Mouse (Mus musculus): ENCODE measurements at regions not wholly inside any gene's neighbourhood (a gene's known extent, or its start where the extent isn't known, plus 50 kb on each side); places are given as distances from the start of the nearest gene placed in this dataset.

DNA sequence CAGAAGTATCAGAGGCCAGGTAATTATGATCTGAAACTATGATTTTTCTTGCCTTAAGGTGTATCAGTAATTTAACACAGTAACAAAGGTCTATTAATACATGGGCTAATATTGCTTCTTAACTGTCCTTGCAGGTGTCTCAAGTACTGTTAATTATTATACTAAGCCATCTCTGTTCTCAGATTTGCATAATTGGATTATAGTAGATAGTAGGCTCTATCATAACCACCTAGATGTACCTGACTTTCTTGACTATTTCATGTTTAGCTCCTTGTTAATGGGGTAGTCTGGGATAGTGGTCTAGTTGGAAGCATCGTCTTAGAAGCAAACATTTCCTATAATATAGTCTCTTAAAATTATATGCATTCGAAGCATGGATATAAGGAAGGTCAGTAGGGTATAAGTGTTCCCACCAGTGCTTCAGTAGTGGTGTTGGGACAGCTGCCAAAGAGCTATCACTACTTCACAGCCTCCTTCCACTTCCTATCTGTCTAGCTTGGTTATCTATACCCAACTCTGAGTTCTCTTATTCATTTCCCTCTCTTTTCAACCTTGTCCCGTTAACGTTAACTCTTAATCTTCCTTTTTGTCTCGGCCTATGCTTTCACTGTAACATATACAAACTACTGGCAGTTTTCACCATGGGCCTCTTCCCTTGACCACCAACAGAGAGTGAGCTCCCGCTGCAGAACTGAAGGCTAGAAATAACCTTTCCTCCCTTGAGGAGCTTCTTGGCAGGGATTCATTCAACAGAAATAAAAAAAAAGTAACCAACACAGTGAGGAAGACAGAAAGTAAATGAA is 630.9 kb upstream of the Lcorl start:
- H3K36me3 ChIP-seq (ENCODE audit: control insufficient read depth, insufficient read depth, low read length): no peaks in the 10 kb centered on the region
- TF ChIP-seq CTCF (IDR thresholded peaks at IDR 0.05; ENCODE audit: extremely low read depth, insufficient read depth, insufficient read length, insufficient replicate concordance): no peak
- no peak for TF ChIP-seq POLR2A (IDR thresholded peaks at IDR 0.05; ENCODE audit: low read depth, low read length)
- no peak overlapping the region for H3K4me3 ChIP-seq (ENCODE audit: extremely low read depth, insufficient read depth, insufficient read length)
- H3K27me3 ChIP-seq (ENCODE audit: control insufficient read depth, insufficient read depth, low read length): no peaks in the 10 kb centered on the region
- no peak overlapping the region for H3K27ac ChIP-seq (ENCODE audit: insufficient read depth, low read length)
- H3K4me1 ChIP-seq (ENCODE audit: control insufficient read depth, insufficient read depth, insufficient read length): no peaks in the 10 kb centered on the region
- WGBS: 11% methylated on average over 6 of the region's 6 CpGs
- no peak for DNase-seq (ENCODE audit: low read depth in 1 of 2, low spot score in 2 of 2)

DNA sequence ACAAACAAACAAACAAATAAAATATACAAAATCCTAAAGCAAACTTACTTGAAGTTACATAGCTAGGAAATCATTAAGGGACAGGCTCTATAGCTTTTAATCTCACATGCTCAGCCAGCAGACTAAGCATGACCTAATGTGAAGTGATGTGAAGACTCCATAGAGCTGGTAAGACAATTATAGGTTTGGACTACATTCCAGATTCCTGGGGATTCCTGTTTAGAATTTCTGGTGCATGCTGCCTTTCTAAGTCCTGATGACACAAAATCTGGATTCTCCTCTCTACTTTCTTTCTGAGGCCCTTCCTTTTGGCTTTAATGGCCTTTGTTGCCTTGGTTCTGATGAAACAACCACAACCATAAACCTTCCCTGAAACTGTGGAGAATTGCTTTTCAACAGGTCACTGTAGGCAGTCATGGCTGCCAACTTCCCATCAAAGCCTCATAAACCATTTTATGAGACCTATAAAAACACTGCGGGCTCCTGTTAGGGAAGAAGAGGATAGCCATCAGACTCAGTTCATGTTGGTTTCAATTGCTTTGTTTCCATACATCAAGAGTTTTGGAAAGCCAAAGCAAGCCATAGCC is 629.4 kb upstream of the Lcorl start:
- H3K27ac ChIP-seq (ENCODE audit: insufficient read depth, low read length): no peak overlapping the region
- WGBS: 56% methylated on average over 1 of the region's 1 CpGs
- no peaks in the 10 kb centered on the region for H3K4me1 ChIP-seq (ENCODE audit: control insufficient read depth, insufficient read depth, insufficient read length)
- H3K36me3 ChIP-seq (ENCODE audit: control insufficient read depth, insufficient read depth, low read length): no peaks in the 10 kb centered on the region
- H3K4me3 ChIP-seq (ENCODE audit: extremely low read depth, insufficient read depth, insufficient read length): no peak overlapping the region
- TF ChIP-seq CTCF (IDR thresholded peaks at IDR 0.05; ENCODE audit: extremely low read depth, insufficient read depth, insufficient read length, insufficient replicate concordance): no peak
- no peak for TF ChIP-seq POLR2A (IDR thresholded peaks at IDR 0.05; ENCODE audit: low read depth, low read length)
- no peaks in the 10 kb centered on the region for H3K27me3 ChIP-seq (ENCODE audit: control insufficient read depth, insufficient read depth, low read length)
- no peak for DNase-seq (ENCODE audit: low read depth in 1 of 2, low spot score in 2 of 2)

DNA sequence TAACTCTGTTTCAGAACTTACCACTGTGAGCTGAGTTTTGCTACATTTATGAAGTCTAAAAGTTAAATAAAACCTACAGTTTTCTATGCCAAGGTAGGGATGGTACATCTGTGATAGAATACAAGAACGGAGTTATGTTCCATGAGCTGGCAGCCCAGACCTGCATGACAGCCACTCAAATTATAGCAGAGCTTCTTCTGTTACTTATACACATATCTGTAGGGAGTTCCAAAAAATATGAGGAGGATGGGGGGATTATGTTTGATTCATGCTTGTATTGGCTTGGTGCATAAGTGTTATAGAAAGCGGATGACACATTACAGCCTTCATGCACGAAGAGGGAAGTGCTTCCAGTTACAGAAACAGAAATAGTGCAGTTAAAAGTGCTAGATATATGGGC is 598.9 kb upstream of the Lcorl start:
- no peak overlapping the region for H3K4me3 ChIP-seq (ENCODE audit: extremely low read depth, insufficient read depth, insufficient read length)
- no peaks in the 10 kb centered on the region for H3K36me3 ChIP-seq (ENCODE audit: control insufficient read depth, insufficient read depth, low read length)
- H3K27me3 ChIP-seq (ENCODE audit: control insufficient read depth, insufficient read depth, low read length): no peaks in the 10 kb centered on the region
- no peak for DNase-seq (ENCODE audit: low read depth in 1 of 2, low spot score in 2 of 2)
- 89% methylated on average over 3 of the region's 3 CpGs for WGBS
- TF ChIP-seq POLR2A (IDR thresholded peaks at IDR 0.05; ENCODE audit: low read depth, low read length): no peak
- no peak for TF ChIP-seq CTCF (IDR thresholded peaks at IDR 0.05; ENCODE audit: extremely low read depth, insufficient read depth, insufficient read length, insufficient replicate concordance)
- H3K27ac ChIP-seq (ENCODE audit: insufficient read depth, low read length): no peak overlapping the region
- H3K4me1 ChIP-seq (ENCODE audit: control insufficient read depth, insufficient read depth, insufficient read length): no peaks in the 10 kb centered on the region

DNA sequence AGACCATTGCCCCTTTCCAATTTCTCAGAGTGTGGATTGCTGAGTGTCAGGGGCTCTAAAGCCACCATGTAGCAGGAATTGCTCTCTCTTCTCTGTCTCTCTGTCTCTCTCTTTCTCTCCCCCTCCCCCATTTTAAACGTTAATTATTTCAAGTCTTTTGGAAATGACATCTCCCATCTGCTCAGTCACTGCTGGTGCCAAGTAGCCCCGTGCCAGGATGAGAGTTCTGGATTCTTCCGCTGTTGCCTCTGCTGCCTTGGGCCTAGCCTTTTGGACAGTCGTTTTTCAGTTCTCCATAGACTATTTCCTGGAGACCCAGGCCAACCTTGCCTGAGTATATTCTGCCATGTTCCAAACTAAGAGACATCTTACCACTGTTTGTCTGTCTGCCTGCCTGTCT is 590.9 kb upstream of the Lcorl start:
- H3K4me3 ChIP-seq (ENCODE audit: extremely low read depth, insufficient read depth, insufficient read length): no peak overlapping the region
- TF ChIP-seq CTCF (IDR thresholded peaks at IDR 0.05; ENCODE audit: extremely low read depth, insufficient read depth, insufficient read length, insufficient replicate concordance) (no peak), POLR2A (IDR thresholded peaks at IDR 0.05; ENCODE audit: low read depth, low read length) (no peak)
- no peak for DNase-seq (ENCODE audit: low read depth in 1 of 2, low spot score in 2 of 2)
- no peak overlapping the region for H3K27ac ChIP-seq (ENCODE audit: insufficient read depth, low read length)
- no peaks in the 10 kb centered on the region for H3K36me3 ChIP-seq (ENCODE audit: control insufficient read depth, insufficient read depth, low read length)
- no peaks in the 10 kb centered on the region for H3K27me3 ChIP-seq (ENCODE audit: control insufficient read depth, insufficient read depth, low read length)
- no peaks in the 10 kb centered on the region for H3K4me1 ChIP-seq (ENCODE audit: control insufficient read depth, insufficient read depth, insufficient read length)
- 73% methylated on average over 4 of the region's 4 CpGs for WGBS

DNA sequence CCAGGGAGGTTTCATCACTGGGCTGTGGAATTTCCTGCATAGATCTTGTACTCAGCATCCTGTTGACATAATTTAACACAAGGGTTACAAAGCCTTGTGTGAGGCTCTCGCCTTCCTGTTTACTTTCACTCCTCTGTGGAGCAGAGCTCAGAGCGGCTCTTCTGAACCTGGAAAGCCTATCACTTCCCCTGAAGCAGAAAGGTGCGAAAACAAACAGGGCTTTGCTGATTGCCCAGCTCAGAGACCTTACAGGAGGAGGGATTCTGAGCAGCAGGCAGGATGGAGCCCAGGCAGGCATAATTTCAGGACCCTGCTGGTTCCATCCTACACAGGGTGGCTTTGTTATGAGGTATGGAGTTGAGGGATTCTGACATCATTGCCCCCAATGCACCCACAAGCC is 588.4 kb upstream of the Lcorl start:
- Histone ChIP-seq H3K4me3 (ENCODE audit: extremely low read depth, insufficient read depth, insufficient read length) (no peak overlapping the region), H3K4me1 (ENCODE audit: control insufficient read depth, insufficient read depth, insufficient read length) (no peaks in the 10 kb centered on the region), H3K36me3 (ENCODE audit: control insufficient read depth, insufficient read depth, low read length) (no peaks in the 10 kb centered on the region), H3K27me3 (ENCODE audit: control insufficient read depth, insufficient read depth, low read length) (no peaks in the 10 kb centered on the region), H3K27ac (ENCODE audit: insufficient read depth, low read length) (no peak overlapping the region)
- no peak for TF ChIP-seq CTCF (IDR thresholded peaks at IDR 0.05; ENCODE audit: extremely low read depth, insufficient read depth, insufficient read length, insufficient replicate concordance)
- TF ChIP-seq POLR2A (IDR thresholded peaks at IDR 0.05; ENCODE audit: low read depth, low read length): no peak
- 50% methylated on average over 3 of the region's 3 CpGs for whole genome bisulfite sequencing
- no peak for DNase-seq (ENCODE audit: low read depth in 1 of 2, low spot score in 2 of 2)

DNA sequence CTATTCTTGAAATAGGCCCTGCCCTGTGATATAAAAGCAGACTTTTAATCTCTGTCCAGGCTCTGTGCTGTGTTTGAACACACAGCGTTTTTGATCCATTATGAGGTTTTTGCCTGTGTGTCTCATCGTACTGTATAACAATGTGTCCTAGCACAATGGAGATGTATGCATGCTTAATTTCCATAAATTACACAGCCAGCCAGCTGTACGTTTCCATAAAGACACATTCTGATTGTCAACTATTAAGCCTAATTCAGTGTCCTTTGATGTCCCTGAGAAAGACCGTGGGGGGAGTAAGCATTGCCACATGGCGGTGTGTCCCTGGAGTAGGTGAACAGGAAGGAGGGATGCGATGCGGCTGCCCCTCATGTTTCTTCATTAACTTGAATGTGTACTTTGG is 587.7 kb upstream of the Lcorl start:
- TF ChIP-seq POLR2A (IDR thresholded peaks at IDR 0.05; ENCODE audit: low read depth, low read length) (no peak), CTCF (IDR thresholded peaks at IDR 0.05; ENCODE audit: extremely low read depth, insufficient read depth, insufficient read length, insufficient replicate concordance) (no peak)
- 76% methylated on average over 7 of the region's 7 CpGs for WGBS
- Histone ChIP-seq H3K36me3 (ENCODE audit: control insufficient read depth, insufficient read depth, low read length) (no peaks in the 10 kb centered on the region), H3K4me3 (ENCODE audit: extremely low read depth, insufficient read depth, insufficient read length) (no peak overlapping the region), H3K27ac (ENCODE audit: insufficient read depth, low read length) (no peak overlapping the region), H3K27me3 (ENCODE audit: control insufficient read depth, insufficient read depth, low read length) (no peaks in the 10 kb centered on the region), H3K4me1 (ENCODE audit: control insufficient read depth, insufficient read depth, insufficient read length) (no peaks in the 10 kb centered on the region)
- no peak for DNase-seq (ENCODE audit: low read depth in 1 of 2, low spot score in 2 of 2)

DNA sequence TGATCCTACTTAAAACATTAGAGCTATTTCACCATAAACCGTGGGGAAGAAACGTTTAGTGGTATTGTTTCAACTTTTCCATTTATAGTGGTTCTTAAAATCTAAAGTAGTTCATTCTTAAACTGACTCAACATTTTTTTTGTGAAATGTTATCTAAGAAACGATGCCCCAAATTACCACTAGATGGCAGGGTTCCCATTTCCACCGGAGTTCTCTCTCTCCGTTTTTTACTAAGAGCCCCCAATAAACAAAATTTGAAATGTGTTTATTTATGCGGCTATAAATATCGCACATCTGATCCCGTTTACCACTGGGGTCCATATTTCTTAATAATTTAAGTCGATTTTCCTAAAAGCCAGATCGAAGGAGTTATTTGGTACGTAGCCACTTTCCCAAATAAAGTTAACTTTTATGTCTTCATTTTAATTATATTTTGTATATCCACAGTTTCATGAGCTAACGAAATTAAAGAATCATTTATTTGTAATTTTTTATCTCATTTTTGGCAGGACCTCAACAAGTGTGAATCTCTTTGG is 586.5 kb upstream of the Lcorl start:
- no peak overlapping the region for H3K4me3 ChIP-seq (ENCODE audit: extremely low read depth, insufficient read depth, insufficient read length)
- H3K27ac ChIP-seq (ENCODE audit: insufficient read depth, low read length): no peak overlapping the region
- H3K4me1 ChIP-seq (ENCODE audit: control insufficient read depth, insufficient read depth, insufficient read length): no peaks in the 10 kb centered on the region
- no peak for TF ChIP-seq CTCF (IDR thresholded peaks at IDR 0.05; ENCODE audit: extremely low read depth, insufficient read depth, insufficient read length, insufficient replicate concordance)
- TF ChIP-seq POLR2A (IDR thresholded peaks at IDR 0.05; ENCODE audit: low read depth, low read length): no peak
- H3K36me3 ChIP-seq (ENCODE audit: control insufficient read depth, insufficient read depth, low read length): no peaks in the 10 kb centered on the region
- 16% methylated on average over 12 of the region's 12 CpGs for WGBS
- no peak for DNase-seq (ENCODE audit: low read depth in 1 of 2, low spot score in 2 of 2)
- no peaks in the 10 kb centered on the region for H3K27me3 ChIP-seq (ENCODE audit: control insufficient read depth, insufficient read depth, low read length)

Data from spleen, adult 2 months (tissue).